Mouse (Mus musculus) ES-Bruce4 (cell line): ENCODE measurements around the gene Klf1. TPM values are rescaled to one million over a fixed set of nuclear protein-coding genes. Genes with fewer than 3 reads are reported as not detected.

Experiments
- H3K27ac ChIP-seq: 2 replicates; pipeline ENCODE4 v1.5.1; 2012; ENCODE audit warnings: low read length, inconsistent platforms; ENCODE audit not compliant: insufficient read depth
- H3K27me3 ChIP-seq: 2 replicates; pipeline ENCODE4 v1.6.1; 2012; ENCODE audit warnings: mild to moderate bottlenecking, low read length, inconsistent platforms; ENCODE audit not compliant: control insufficient read depth, poor library complexity, insufficient read depth, severe bottlenecking
- H3K36me3 ChIP-seq: 2 replicates; pipeline ENCODE4 v1.6.1; 2012; ENCODE audit warnings: inconsistent platforms, mild to moderate bottlenecking, low read length, moderate library complexity; ENCODE audit not compliant: control insufficient read depth, poor library complexity, insufficient read depth, severe bottlenecking
- H3K4me1 ChIP-seq: one replicate; pipeline ENCODE4 v1.8.1; 2011; ENCODE audit warnings: low read length; ENCODE audit not compliant: control insufficient read depth, insufficient read depth
- H3K4me3 ChIP-seq: 2 replicates; pipeline ENCODE4 v1.5.1; 2011; ENCODE audit warnings: low read depth, mild to moderate bottlenecking, low read length
- H3K9ac ChIP-seq: 2 replicates; pipeline ENCODE4 v1.6.1; 2012; ENCODE audit warnings: low read depth, mild to moderate bottlenecking, inconsistent platforms; ENCODE audit not compliant: poor library complexity, severe bottlenecking
- H3K9me3 ChIP-seq: replicated peaks from 2 replicates; pipeline ENCODE4 v1.6.1; 2012; ENCODE audit warnings: mild to moderate bottlenecking, low read length, inconsistent platforms; ENCODE audit not compliant: control insufficient read depth, poor library complexity, insufficient read depth, severe bottlenecking
- CTCF ChIP-seq: IDR thresholded peaks from one replicate; pipeline ENCODE4 v1.8.1; 2011; ENCODE audit warnings: low read depth, low read length
- EP300 ChIP-seq: IDR thresholded peaks from 2 replicates; pipeline ENCODE4 v1.6.1; 2011; ENCODE audit warnings: low read depth, low read length; ENCODE audit not compliant: insufficient read depth
- POLR2A ChIP-seq: IDR thresholded peaks from one replicate; pipeline ENCODE4 v1.8.1; 2011; ENCODE audit warnings: low read length; ENCODE audit not compliant: insufficient read depth
- polyA plus RNA-seq: library from polyadenylated mRNA; stranded (reverse); fragments of >200 nt; gene quantifications from 2 replicates; pipeline ENCODE4 v1.2.4, GENCODE M21; 2011; ENCODE audit warnings: low read depth; ENCODE audit not compliant: missing spikeins, insufficient read depth, insufficient read length

The Klf1 gene
- polyA plus RNA-seq, 1 experiment: not detected

- TF ChIP-seq POLR2A: no peak
- no peak for TF ChIP-seq CTCF
- TF ChIP-seq EP300: no peak
- Histone ChIP-seq H3K36me3 (no peaks in the 10 kb centered on the region), H3K9ac (no peak overlapping the region), H3K9me3 (no peaks in the 10 kb centered on the region), H3K27me3 (no peaks in the 10 kb centered on the region), H3K4me1 (no peaks in the 10 kb centered on the region), H3K27ac (no peak overlapping the region), H3K4me3 (peak overlapping the region; percentile 28)
Measured at GRCm38 (mm10) chr8:84934860-84935259, 33.1 kb downstream of the Klf1 start.

GRCm38 (mm10) chr8:84935489-84935888 lies 33.8 kb downstream of the Klf1 start:
- H3K36me3 ChIP-seq: no peaks in the 10 kb centered on the region
- no peak overlapping the region for H3K9ac ChIP-seq
- H3K27ac ChIP-seq: no peak overlapping the region
- no peaks in the 10 kb centered on the region for H3K9me3 ChIP-seq
- TF ChIP-seq CTCF (no peak), EP300 (no peak), POLR2A (no peak)
- no peak overlapping the region for H3K4me3 ChIP-seq
- H3K4me1 ChIP-seq: no peaks in the 10 kb centered on the region
- H3K27me3 ChIP-seq: no peaks in the 10 kb centered on the region

- peak overlapping the region; percentile 45; the same call in 1 of the 2 replicates for H3K9ac ChIP-seq
- H3K36me3 ChIP-seq: no peaks in the 10 kb centered on the region
- no peaks in the 10 kb centered on the region for H3K9me3 ChIP-seq
- H3K4me3 ChIP-seq: peak overlapping the region; percentile 87
- no peak for TF ChIP-seq CTCF
- TF ChIP-seq EP300: no peak
- no peak for TF ChIP-seq POLR2A
- H3K27me3 ChIP-seq: no peaks in the 10 kb centered on the region; the same call in 1 of the 2 replicates
- no peaks in the 10 kb centered on the region for H3K4me1 ChIP-seq
- H3K27ac ChIP-seq: no peak overlapping the region
Measured at GRCm38 (mm10) chr8:84936041-84936961, 34.6 kb downstream of the Klf1 start.

GRCm38 (mm10) chr8:84936962-84937546 lies 35.3 kb downstream of the Klf1 start, which contains the start of gene Mast1:
TSS of gene Mast1 (minus strand) at chr8:84937359.
- peak within 1 kb of the TSS; percentile 45 for H3K9ac ChIP-seq
- no peaks in the 10 kb centered on the region for H3K36me3 ChIP-seq
- TF ChIP-seq CTCF (peak; percentile 72), POLR2A (no peak)
- H3K27me3 ChIP-seq: no peaks in the 10 kb centered on the region; the same call in 1 of the 2 replicates
- H3K4me1 ChIP-seq: no peaks in the 10 kb centered on the region
- H3K27ac ChIP-seq: no peak within 1 kb of the TSS
- peak within 1 kb of the TSS; percentile 87 for H3K4me3 ChIP-seq
- H3K9me3 ChIP-seq: no peaks in the 10 kb centered on the region

GRCm38 (mm10) chr8:84937620-84938485 lies 36.1 kb downstream of the Klf1 start:
- H3K9ac ChIP-seq: no peak overlapping the region
- H3K4me3 ChIP-seq: peak overlapping the region; percentile 31
- no peaks in the 10 kb centered on the region for H3K36me3 ChIP-seq
- H3K9me3 ChIP-seq: no peaks in the 10 kb centered on the region
- no peaks in the 10 kb centered on the region; the same call in 1 of the 2 replicates for H3K27me3 ChIP-seq
- H3K4me1 ChIP-seq: no peaks in the 10 kb centered on the region
- TF ChIP-seq CTCF (no peak), POLR2A (no peak), EP300 (no peak)
- no peak overlapping the region for H3K27ac ChIP-seq

- Histone ChIP-seq H3K27me3 (peaks cover 14% of the 10 kb centered on the region), H3K9me3 (no peaks in the 10 kb centered on the region), H3K4me1 (no peaks in the 10 kb centered on the region), H3K27ac (no peak overlapping the region), H3K36me3 (no peaks in the 10 kb centered on the region), H3K9ac (no peak overlapping the region), H3K4me3 (no peak overlapping the region)
- no peak for TF ChIP-seq EP300
- TF ChIP-seq POLR2A: no peak
- TF ChIP-seq CTCF: no peak
Measured at GRCm38 (mm10) chr8:84943699-84944098, 42.0 kb downstream of the Klf1 start.
